Mouse (Mus musculus): ENCODE data around the gene Gm10959.

DNA sequence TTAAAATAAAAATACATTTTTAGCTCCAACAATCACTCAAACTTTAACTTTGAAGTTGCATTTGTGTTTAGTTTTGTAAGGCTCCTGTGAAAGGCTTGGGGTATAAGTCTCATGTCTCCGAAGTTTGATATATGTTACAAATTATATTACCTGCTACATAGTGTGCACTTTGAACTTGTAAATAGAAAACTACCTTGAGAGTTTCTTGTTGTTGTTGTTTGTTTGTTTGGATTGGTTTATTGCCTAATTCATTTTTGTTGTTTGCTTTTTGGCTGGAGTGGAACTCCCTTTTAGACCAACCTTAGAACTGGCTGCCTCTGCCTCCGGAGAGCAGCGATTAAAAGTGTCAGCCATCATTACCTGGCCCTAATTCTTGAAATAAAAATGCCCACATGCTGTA lies 24.4 kb downstream of the Gm10959 start, which contains the start of gene Fabp2:
- TF ChIP-seq POLR2A (IDR thresholded peaks at IDR 0.05; ENCODE audit: low read depth, low read length): no peak
- TF ChIP-seq CTCF (IDR thresholded peaks at IDR 0.05; ENCODE audit: borderline replicate concordance, insufficient read depth, low read length): no peak
